Mouse (Mus musculus) liver, embryonic 14.5 days (tissue): ENCODE measurements around the gene Cux2.

Experiments used
- CTCF ChIP-seq: IDR thresholded peaks from 2 replicates; pipeline ENCODE4 v1.5.1; 2016; ENCODE audit warnings: antibody characterized with exemption, low read depth, control low read depth
- EP300 ChIP-seq: IDR thresholded peaks from 2 replicates; pipeline ENCODE4 v1.6.1; 2016; ENCODE audit warnings: antibody characterized with exemption, low read depth

- no peak for TF ChIP-seq CTCF
- no peak for TF ChIP-seq EP300
Measured at GRCm38 (mm10) chr5:121913999-121914398, 135.9 kb downstream of the Cux2 start.
